Mouse (Mus musculus) hindbrain, embryonic 11.5 days (tissue): ENCODE measurements at regions not wholly inside any gene's neighbourhood (a gene's known extent, or its start where the extent isn't known, plus 50 kb on each side); places are given as distances from the start of the nearest gene placed in this dataset.

Source experiments
- ATAC-seq: fragments of 200-750 bp; cut with Nextera tagmentation; 2 replicates; pipeline ENCODE4 v1.8.0; 2017; ENCODE audit warnings: mild to moderate bottlenecking, moderate TSS enrichment, moderate library complexity; ENCODE audit not compliant: low FRiP score
- DNase-seq: peaks from one replicate; pipeline ENCODE4 v3.0.0-alpha.2; 2015; ENCODE audit warnings: low spot score
- H3K27ac ChIP-seq: fragments of 300-500 bp; sonication (generic); 2 replicates; pipeline ENCODE4 v1.5.1; 2014; ENCODE audit warnings: mild to moderate bottlenecking, low read depth, low read length
- H3K27me3 ChIP-seq: fragments of 300-500 bp; sonication (generic); 2 replicates; pipeline ENCODE4 v1.6.1; 2014; ENCODE audit warnings: mild to moderate bottlenecking, low read length, moderate library complexity, mixed read lengths; ENCODE audit not compliant: control insufficient read depth, insufficient read depth
- H3K36me3 ChIP-seq: fragments of 300-500 bp; sonication (generic); 2 replicates; pipeline ENCODE4 v1.6.1; 2014; ENCODE audit warnings: mild to moderate bottlenecking, low read length, moderate library complexity, mixed read lengths; ENCODE audit not compliant: control insufficient read depth, insufficient read depth
- H3K4me1 ChIP-seq: fragments of 300-500 bp; sonication (generic); replicated peaks from 2 replicates; pipeline ENCODE4 v1.6.1; 2014; ENCODE audit warnings: low read length, mixed read lengths; ENCODE audit not compliant: control insufficient read depth, insufficient read depth
- H3K4me2 ChIP-seq: fragments of 300-500 bp; sonication (generic); replicated peaks from 2 replicates; pipeline ENCODE4 v1.6.1; 2014; ENCODE audit warnings: mild to moderate bottlenecking, low read depth, low read length
- H3K4me3 ChIP-seq: fragments of 300-500 bp; sonication (generic); 2 replicates; pipeline ENCODE4 v1.5.1; 2014; ENCODE audit warnings: low read depth, low read length
- H3K9ac ChIP-seq: fragments of 300-500 bp; sonication (generic); 2 replicates; pipeline ENCODE4 v1.6.1; 2014; ENCODE audit warnings: low read depth, low read length
- H3K9me3 ChIP-seq: fragments of 300-500 bp; sonication (generic); 2 replicates; pipeline ENCODE4 v1.6.1; 2016; ENCODE audit warnings: low read length; ENCODE audit not compliant: control insufficient read depth
- WGBS: fragments of 180-500 bp; shearing (Covaris S2); extraction: QIAGEN DNeasy Blood & Tissue Kit; methylation state at CpG from one replicate; pipeline ENCODE4 v1.1.7; 2014; 5-methylcytosine and 5-hydroxymethylcytosine counted together

DNA sequence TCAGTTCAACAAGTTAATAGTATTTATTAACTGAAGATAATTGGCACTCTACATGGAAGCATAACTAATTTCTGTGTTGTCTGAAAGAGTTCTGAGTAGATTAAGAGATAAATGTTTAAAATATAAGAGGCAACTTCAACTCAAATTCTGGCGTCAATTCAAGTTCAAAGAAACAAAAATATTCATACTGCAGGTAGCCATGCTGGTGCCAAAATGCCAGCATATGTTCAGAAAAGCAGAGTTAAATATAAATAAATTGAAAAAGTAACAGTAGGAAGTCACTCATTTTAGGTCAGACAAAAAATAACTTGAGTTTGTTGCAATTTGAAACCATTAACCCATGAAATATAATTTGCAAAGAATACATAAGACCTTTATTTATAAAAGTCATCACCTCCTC lies 1786.5 kb downstream of the Olfm4 start:
- H3K27me3 ChIP-seq, result no peaks in the 10 kb centered on the region
- 83% methylated on average over 1 of the region's 1 CpGs for WGBS
- no peak overlapping the region for H3K4me3 ChIP-seq
- no peaks in the 10 kb centered on the region for H3K36me3 ChIP-seq
- H3K9ac ChIP-seq, result no peak overlapping the region
- DNase-seq (no peak), ATAC-seq (no peak)
- H3K27ac ChIP-seq, result no peak overlapping the region
- no peak overlapping the region for H3K4me2 ChIP-seq
- no peaks in the 10 kb centered on the region for H3K9me3 ChIP-seq
- H3K4me1 ChIP-seq, result no peaks in the 10 kb centered on the region

DNA sequence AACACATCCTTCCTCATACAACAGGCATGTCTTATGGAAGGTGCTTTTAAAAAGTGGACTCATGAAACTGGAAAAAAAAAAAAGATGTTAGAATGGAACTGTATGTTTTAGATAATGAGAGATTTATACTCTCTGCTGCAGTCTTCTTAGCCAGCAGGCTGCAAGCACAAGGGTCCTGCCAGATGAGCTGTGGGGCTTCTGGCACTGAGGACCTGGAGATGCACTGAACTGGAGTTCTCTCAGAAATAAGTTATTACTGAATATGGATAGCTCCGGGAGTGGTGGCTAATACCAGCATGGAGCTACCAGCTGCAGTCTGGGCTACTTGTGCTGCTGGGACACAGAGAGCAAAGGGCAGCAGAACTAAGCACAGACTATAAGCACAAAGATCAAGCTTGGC lies 1787.9 kb downstream of the Olfm4 start:
- ATAC-seq, result no peak
- no peak for DNase-seq
- H3K9ac ChIP-seq, result no peak overlapping the region

DNA sequence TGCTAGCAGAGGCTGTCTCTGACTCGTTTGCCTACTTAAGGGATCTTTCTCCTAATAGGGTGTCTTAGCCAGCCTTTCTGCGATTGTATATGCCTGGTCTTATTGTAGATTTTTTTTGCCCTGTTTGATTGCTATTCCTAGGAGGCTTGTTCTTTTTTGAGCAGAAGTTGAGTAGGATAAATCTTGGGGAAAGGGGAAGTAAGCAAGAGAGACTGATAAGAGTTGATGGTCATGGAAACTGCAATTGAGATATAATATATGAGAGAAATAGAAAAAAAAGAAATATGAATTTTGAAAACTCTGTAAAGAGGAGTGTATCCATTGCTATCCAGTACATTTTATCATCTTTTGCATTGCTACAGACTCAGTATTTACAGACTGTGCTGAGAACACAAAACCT lies 1805.0 kb downstream of the Olfm4 start:
- DNase-seq (no peak), ATAC-seq (no peak)
- no peak overlapping the region for H3K9ac ChIP-seq
- no peaks in the 10 kb centered on the region for H3K36me3 ChIP-seq
- H3K9me3 ChIP-seq, result no peaks in the 10 kb centered on the region
- no peak overlapping the region for H3K4me2 ChIP-seq
- 68% methylated on average over 2 of the region's 2 CpGs for WGBS
- no peaks in the 10 kb centered on the region for H3K27me3 ChIP-seq
- no peak overlapping the region for H3K27ac ChIP-seq
- no peaks in the 10 kb centered on the region for H3K4me1 ChIP-seq
- H3K4me3 ChIP-seq, result no peak overlapping the region

More for the DNA sequence above, 1787.9 kb downstream of the Olfm4 start:
- Histone ChIP-seq H3K27ac (no peak overlapping the region), H3K27me3 (no peaks in the 10 kb centered on the region), H3K4me1 (no peaks in the 10 kb centered on the region), H3K9me3 (no peaks in the 10 kb centered on the region), H3K4me3 (no peak overlapping the region), H3K4me2 (no peak overlapping the region), H3K36me3 (no peaks in the 10 kb centered on the region)
- 90% methylated on average over 1 of the region's 1 CpGs for WGBS

DNA sequence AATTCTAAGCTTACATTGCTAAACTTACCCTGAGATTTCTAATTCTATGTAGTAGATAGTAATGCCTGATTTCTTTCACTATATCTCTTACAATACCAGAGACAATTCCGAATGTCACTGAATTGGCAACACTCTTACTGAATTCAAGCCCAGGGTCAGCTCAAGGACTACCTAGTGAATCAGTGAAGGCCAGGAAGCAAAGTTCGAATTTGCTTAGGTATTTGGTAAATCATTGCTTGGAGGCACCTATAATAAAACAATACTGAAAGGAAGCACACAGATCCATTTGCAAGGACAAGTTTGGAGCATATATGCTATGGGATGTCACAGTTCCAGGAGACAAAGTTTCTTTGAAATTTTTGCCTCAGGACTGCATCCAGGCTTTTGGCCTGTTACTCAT lies 1839.9 kb downstream of the Olfm4 start:
- no peak overlapping the region for H3K27ac ChIP-seq
- ATAC-seq (no peak), DNase-seq (no peak)
- H3K4me1 ChIP-seq, result no peaks in the 10 kb centered on the region
- H3K27me3 ChIP-seq, result no peaks in the 10 kb centered on the region
- no peak overlapping the region for H3K9ac ChIP-seq
- no peaks in the 10 kb centered on the region for H3K9me3 ChIP-seq
- no peak overlapping the region for H3K4me3 ChIP-seq
- H3K36me3 ChIP-seq, result no peaks in the 10 kb centered on the region
- 76% methylated on average over 2 of the region's 2 CpGs for whole genome bisulfite sequencing
- no peak overlapping the region for H3K4me2 ChIP-seq

DNA sequence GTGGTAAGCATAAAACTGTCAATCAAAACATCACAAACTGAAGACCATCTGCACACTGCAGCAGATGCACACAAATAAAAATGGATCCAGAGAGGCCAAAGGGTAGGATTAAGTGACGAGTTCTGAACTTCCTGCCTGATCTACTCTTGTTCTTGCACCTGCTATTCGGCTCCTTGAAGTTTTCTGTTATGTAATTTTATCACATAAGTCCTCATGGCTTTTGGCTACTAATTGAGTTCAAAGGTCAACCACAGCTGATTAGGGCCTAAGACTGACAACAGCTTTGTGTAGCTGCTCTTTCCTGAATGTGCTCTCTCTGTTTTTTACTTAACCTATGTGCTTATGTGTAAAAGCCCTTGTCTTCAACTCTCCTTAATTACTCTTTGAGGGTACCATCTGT lies 1874.7 kb downstream of the Olfm4 start:
- H3K9me3 ChIP-seq, result no peaks in the 10 kb centered on the region
- WGBS, result 52% methylated on average over 2 of the region's 2 CpGs
- H3K4me2 ChIP-seq, result no peak overlapping the region
- H3K4me3 ChIP-seq, result no peak overlapping the region
- no peaks in the 10 kb centered on the region for H3K4me1 ChIP-seq
- DNase-seq (peak; percentile 1), ATAC-seq (peak; percentile 56; the same call in 1 of the 2 replicates)
- H3K27ac ChIP-seq, result no peak overlapping the region
- no peak overlapping the region for H3K9ac ChIP-seq
- H3K27me3 ChIP-seq, result no peaks in the 10 kb centered on the region
- no peaks in the 10 kb centered on the region for H3K36me3 ChIP-seq

DNA sequence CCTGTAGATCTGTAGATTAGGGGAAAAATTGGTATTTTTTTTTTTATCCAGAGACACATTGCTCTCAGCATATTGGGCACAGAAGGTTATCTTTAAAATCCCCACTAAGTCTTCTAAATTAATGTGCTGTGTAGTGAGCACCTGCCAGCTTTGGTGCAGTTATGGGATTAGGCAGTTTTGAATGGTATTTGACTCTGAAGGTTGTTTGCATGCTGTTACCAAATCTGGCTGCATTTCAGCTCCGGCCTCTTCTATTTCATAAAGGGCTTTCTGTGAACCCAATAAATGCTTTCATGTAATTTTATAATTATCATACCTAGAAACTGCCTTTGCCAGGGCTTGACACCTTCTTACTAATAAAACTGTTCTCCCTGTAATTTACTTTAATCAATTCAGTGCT lies 1886.5 kb downstream of the Olfm4 start:
- Histone ChIP-seq H3K9me3 (no peaks in the 10 kb centered on the region), H3K27me3 (no peaks in the 10 kb centered on the region), H3K9ac (no peak overlapping the region), H3K27ac (no peak overlapping the region), H3K4me1 (no peaks in the 10 kb centered on the region), H3K4me2 (no peak overlapping the region), H3K4me3 (no peak overlapping the region), H3K36me3 (no peaks in the 10 kb centered on the region)
- no peak for DNase-seq
- WGBS, result 80% methylated on average over 1 of the region's 1 CpGs
- ATAC-seq, result no peak
